Mouse (Mus musculus) liver, adult (tissue): ENCODE data around the gene Safb.

ENCODE experiments used
- GATA4 ChIP-seq: IDR thresholded peaks from 2 replicates; pipeline ENCODE4 v1.6.1; 2014; ENCODE audit warnings: mild to moderate bottlenecking, low read length; ENCODE audit not compliant: insufficient replicate concordance

The Safb gene

DNA sequence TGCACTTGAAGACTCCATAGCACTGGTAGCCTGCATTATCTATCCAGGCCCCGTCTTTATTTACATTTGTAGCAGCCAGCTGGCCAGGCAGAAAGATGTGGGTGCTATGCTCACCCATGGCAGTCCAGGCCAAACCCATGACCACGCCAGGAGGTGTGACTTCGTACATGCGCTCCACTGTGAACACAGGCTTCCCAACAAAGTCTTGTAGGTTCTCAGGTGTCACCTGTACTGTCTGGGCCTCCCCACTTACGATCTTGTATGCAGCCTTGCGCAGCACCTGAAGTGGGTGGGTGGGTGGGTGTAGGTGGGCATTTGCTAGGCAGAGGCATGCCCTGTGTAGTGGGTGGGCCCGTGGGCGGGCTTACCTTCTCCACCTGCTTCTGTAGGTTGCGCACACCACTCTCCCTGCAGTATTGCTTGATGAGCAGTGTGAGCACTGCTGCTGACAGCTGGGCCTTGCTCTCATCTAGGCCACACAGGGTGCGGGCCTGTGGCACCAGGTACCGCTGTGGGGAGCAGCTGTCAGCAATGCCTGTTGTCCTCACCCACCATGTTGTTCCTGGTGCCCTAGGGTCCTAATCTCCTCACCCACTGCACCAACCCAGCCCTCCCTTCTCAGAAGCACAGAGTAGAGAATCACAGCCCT lies 30.6 kb downstream of the Safb start:
- no peak for TF ChIP-seq GATA4

DNA sequence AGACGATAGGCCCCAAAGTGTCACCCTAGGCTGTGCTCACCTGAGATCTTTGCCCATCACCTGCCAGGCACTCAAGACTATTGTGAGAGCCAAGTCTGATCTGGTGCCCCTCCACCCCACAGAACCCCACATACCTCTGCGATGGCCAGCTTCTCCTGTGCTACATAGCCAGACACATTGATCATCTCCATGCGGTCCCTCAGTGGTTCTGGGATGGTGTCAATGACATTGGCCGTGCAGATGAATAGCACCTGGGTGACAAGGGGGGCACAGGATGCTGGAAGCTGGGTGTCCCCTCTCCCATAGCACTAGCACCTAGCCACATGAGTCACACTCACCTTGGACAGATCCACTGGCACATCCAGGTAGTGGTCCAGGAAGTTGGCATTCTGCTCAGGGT lies 31.2 kb downstream of the Safb start:
- no peak for TF ChIP-seq GATA4

DNA sequence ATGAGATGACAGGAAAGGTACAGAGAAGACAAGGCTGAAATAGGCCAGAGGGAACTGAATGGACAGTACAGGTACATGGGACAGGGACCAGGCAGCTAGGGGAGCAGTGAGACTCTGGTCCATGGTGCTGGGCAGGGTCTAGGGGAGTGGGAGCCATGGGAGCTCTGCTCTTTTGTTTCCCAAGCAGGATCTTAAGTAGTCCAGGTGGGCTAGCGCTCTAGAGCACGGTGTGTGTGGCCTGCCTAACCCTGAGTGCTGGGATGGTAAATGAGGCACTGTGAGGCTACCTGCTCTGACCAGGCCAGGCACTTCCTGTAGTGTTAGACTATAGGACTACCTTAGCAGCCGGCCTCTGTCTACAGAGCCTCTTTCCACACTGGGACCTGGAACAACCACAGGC lies 32.1 kb downstream of the Safb start:
- no peak for TF ChIP-seq GATA4

DNA sequence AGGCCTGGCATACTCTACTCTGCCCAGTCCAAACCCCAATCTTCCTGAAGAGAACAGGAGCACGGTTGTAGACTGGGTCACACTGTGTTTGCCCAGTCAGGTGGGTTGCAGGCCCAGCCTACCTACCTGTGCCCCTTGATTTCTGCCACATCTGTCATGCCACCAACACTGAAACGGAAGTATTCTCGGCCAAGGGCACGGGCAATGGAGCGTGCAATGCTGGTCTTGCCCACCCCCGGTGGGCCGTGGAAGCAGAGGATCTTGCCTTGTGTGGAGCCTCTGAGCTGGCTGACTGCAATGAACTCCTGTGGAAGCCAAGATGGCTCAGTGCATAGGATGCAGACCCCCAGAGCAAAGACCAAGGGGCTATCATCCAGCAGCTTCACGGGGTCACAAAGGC lies 33.0 kb downstream of the Safb start:
- TF ChIP-seq GATA4: no peak

DNA sequence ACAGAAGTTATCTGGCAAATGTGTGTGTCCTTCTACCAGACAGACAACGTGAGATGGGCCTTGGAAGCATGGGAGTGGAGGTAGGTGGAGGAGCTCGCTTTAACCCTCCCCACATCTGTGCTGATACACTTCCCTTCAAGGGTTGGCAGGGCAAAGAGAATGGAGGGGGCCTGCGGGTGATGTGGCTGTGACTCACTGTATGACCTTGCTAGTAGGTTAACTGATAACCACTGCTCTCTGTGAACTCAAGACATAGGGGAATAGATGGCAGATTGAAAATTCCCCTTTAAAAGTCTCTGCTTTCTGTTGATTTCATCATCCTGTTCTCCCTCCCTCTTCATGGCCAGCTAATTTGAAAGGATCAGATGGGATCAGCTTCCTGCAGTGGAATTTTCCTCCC lies 40.9 kb downstream of the Safb start:
- TF ChIP-seq GATA4: no peak

DNA sequence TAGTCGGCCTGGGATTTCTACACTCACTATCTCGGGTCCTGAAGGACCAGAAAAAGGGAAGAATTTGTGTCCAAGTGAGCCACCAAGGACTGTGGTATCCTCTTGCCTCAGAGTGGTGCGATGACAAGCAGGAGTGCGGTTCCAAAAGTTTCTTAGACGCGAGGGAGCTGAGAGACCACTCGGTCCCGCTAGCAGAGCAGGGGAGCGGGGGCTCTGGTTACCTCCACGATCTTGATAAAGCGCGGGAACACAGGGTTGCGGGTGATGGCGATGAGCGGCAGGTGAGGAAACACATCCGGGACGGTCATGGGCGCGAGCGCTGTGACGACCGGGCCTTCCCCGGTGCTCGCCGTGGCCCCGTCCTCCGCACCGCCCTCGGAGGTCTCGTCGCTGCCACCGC lies 41.6 kb downstream of the Safb start:
- no peak for TF ChIP-seq GATA4

DNA sequence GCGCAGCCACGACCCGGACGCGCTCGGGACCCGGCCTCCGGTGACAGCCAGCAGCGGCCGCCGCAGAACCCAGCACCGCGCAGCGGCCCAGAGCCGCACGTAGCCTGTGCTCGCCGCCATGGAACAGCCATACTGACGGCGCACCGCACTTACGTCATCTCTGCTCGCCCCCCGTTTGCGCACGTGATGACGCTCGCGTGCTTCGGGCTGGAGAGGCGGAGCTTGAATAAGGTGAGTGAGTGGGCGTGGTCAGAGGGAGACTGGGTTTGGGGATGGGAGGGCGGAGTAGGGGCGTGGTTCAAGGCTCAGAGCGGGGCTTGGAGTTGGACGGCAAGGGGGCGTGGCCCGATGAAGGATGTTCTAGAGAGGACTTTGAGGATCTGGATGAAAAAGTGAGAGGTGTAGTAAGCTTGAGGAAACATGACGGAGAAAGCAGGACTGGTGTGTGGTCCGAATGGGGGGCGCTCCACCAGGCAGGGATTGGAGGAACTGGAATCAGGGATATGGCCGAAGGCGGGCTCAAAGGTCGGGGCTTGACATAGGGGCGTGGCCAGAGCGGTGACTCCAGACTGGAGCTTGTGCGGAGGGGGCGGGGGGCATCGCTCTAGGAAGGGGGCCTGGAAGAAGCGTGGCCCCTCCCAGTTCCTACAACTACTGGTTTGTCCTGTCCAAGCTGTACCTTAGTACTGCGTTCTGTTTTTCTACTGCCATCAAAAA lies 42.3 kb downstream of the Safb start, which contains the start of gene Lonp1:
TSS of gene Lonp1 (minus strand) at position 134 of the 717 bp plus-strand sequence.
- peak; percentile 28; the same call in 1 of the 2 replicates for TF ChIP-seq GATA4

DNA sequence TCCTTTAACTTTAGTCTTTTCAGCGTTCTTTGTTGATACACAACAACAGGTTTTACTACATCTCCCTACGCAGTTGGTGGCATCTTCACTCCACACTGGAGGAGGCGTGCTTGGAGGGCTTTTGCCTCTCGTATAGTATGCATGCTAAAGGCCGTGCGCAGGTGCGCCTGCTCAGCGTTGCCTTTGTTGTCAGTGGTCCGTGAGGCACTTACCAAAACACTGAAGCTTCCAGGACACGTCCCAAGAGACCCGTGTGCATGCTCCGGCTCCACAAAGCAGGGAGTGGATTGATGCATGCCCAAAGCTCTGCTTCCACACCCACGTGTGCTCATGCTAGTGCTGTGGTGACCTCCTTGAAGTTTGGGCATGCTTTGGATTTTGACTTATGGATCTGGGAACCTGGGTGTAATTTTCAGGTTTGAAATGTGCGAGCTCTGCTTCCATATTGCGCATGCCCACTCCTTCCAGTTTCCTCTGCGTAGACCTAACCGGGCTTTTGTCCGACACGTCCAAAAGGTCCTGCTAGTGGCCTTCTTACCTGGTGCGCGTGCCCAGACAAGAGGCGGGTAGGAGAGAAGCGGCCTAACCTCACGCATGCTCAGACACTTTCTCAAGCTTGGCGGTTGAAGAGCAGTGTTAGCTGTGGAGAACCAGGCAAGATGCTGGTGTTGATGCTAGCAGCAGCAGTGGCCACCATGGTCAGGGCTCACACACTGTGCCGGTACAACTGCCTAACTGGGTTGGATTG lies 43.1 kb downstream of the Safb start, which contains the start of gene Catsperd:
TSS of gene Catsperd (plus strand) at position 614 of the 748 bp plus-strand sequence.
- TF ChIP-seq GATA4: no peak

DNA sequence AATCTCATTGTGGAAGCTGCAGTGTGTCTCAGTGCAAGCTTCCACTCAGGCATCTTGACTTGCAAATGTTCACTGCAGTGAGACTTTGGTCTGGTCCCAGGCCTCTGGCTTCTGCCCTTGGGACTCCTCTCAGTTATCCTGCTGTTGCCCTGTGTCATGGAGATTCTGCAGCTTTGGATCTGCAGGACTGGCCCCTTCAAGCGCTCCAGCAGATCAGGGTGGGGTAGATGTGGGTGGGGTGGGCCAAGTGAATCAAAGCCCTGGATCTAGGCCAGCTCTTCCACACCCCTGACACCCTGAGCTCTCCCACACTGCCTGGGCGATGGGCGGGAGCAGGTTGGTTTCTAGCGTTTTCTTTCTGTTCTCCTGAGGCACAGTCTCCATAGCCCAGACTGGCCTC lies 47.2 kb downstream of the Safb start:
- TF ChIP-seq GATA4: no peak

DNA sequence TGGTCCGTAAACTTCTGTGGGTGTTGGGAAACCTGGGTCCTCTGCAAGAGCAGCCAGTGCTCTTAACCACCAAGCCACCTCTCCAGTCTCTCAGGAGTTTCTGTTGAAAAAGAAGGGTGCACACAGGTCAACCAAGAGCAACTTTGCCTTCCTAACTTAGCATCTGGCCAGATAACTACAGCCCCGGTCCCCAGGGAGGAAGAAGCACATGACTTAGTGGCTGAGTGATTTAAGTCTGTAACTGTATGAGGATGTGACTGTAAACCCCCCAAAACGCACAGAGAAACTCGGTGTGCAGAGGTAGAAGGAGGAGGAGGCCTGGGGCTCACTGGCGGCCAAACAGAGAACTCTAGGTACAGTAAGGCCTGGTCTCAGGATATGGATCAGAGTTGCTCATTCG lies 49.4 kb downstream of the Safb start:
- no peak for TF ChIP-seq GATA4

DNA sequence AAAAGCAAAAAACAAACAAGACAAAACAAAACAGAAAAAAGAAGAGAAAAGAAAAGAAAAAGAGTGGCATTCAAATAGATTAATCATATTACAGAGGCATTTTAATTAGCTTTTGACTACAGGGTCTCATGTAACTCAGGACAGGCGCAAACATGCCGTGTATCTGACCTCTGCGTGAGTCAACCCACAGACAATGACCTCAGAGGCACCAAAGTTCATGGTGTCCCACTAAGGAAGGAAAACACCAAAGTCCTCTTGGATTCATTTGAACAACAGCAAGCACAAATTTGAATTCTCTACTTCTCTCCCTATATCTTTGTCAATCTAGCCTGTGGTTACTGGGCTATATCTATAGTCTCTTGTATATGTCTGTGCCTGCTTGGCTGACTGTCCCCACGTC lies 58.6 kb downstream of the Safb start:
- no peak for TF ChIP-seq GATA4

DNA sequence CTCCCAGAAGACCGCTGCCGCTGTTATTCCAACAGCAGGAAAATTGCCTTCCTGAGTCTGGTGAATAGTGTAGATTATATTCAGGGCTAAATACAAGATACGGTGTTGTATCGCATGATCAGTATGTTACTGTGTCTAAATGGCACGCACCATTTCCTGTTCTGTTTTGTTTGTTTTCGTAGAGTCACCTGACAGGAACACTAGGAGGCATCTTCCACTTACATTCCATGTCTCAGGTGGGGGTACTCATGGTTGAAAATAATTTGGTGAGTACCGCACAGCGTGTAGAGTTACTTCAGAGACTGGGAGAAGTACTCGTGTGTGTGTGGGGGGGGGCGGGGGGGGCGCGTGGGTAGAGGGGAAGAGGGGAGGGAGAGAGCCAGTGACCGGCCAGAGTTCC lies 62.9 kb downstream of the Safb start:
- no peak for TF ChIP-seq GATA4

DNA sequence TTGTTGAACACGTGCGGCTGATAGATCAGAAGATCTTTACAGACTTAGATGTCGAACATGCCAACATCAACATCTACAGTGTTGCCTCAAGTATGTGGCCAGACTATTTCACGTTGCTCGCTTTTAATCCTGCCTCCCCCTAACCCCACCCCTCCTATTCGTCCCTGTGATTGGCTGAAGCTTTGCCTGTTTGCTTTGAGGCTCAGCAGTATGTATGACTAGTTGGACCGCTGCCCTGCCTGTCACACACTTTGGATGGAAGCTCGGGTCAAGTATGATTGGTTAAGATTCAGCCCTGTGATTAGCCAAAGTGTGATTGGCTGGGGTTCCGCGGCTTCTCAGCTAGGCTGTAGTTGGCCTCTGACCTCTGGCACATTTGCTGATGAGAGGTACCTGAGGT lies 67.2 kb downstream of the Safb start:
- TF ChIP-seq GATA4: no peak

DNA sequence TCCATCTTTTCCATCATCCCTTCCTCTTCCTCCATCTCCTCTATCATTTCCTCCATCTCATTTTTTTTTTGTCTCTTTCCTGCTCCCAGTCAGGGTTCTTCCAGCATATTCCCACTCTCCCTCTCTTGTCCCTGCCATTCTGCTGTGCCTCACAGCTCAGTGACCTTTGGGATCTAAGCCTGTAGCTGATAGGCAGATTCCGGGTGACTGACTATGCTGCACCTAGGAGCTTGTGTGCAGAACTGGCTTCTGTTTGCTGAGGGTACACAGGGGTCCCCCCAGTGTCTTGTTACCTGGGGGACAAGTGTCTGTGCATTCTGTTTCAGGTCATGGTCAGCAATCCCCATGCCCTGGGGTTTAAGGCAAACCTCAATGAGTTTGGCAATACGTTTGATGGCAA lies 70.1 kb downstream of the Safb start:
- TF ChIP-seq GATA4: no peak

DNA sequence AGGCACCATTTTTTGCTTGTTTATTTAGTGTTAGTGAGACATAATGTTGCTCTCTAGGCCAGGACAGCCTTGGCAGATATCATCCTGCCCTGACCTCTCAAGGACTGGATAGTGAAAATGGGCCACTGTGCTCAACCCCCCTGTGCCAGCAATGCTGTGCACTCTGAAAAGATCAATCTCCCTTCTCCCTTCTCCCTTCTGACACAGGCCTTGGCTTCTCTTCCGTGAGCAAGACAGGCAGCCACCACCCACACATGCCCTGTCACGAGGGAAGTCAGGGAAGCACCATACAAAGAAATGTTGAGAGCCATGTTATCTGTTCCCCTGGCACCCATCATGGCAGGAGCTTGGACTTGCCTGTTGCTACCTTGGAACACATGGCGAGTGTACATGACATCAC lies 70.7 kb downstream of the Safb start:
- TF ChIP-seq GATA4: no peak
